Mouse (Mus musculus) heart, postnatal 0 days (tissue): ENCODE results near the gene Rex1bd. TPM values are rescaled to one million over a fixed set of nuclear protein-coding genes. Genes with fewer than 3 reads are reported as not detected.
A peak's percentile ranks its signal among the peaks of the same experiment; 100 is the strongest.

Experiments used
- ATAC-seq: fragments of 200-750 bp; cut with Nextera tagmentation; 2 replicates; pipeline ENCODE4 v1.8.0; 2017; ENCODE audit warnings: low read depth, moderate number of reproducible peaks, moderate library complexity; ENCODE audit not compliant: insufficient read depth
- DNase-seq: peaks from one replicate; pipeline ENCODE4 v3.0.0-alpha.2; 2016; ENCODE audit warnings: low spot score
- H3K27ac ChIP-seq: fragments of 300-500 bp; sonication (generic); 2 replicates; pipeline ENCODE4 v1.5.1; 2014; ENCODE audit warnings: low read depth, mild to moderate bottlenecking
- H3K27me3 ChIP-seq: fragments of 300-500 bp; sonication (generic); 2 replicates; pipeline ENCODE4 v1.6.1; 2014; ENCODE audit warnings: low read length, mixed read lengths; ENCODE audit not compliant: control insufficient read depth, insufficient read depth
- H3K36me3 ChIP-seq: fragments of 300-500 bp; sonication (generic); replicated peaks from 2 replicates; pipeline ENCODE4 v1.6.1; 2014; ENCODE audit warnings: low read length, mixed read lengths; ENCODE audit not compliant: control insufficient read depth, insufficient read depth
- H3K4me1 ChIP-seq: fragments of 300-500 bp; sonication (generic); 2 replicates; pipeline ENCODE4 v1.6.1; 2014; ENCODE audit warnings: antibody characterized with exemption; ENCODE audit not compliant: control insufficient read depth, insufficient read depth
- H3K4me2 ChIP-seq: fragments of 300-500 bp; sonication (generic); 2 replicates; pipeline ENCODE4 v1.6.1; 2014; ENCODE audit warnings: low read depth, mild to moderate bottlenecking, low read length, moderate library complexity
- H3K4me3 ChIP-seq: fragments of 300-500 bp; sonication (generic); 2 replicates; pipeline ENCODE4 v1.5.1; 2014; ENCODE audit warnings: low read depth, low read length
- H3K9ac ChIP-seq: fragments of 300-500 bp; sonication (generic); replicated peaks from 2 replicates; pipeline ENCODE4 v1.6.1; 2014; ENCODE audit warnings: low read depth, low read length, mixed read lengths
- H3K9me3 ChIP-seq: fragments of 300-500 bp; sonication (generic); replicated peaks from 2 replicates; pipeline ENCODE4 v1.6.1; 2016; ENCODE audit warnings: low read length; ENCODE audit not compliant: control insufficient read depth
- CTCF ChIP-seq: IDR thresholded peaks from 2 replicates; pipeline ENCODE4 v1.5.1; 2016; ENCODE audit warnings: antibody characterized with exemption, control low read depth, low read depth
- EP300 ChIP-seq: IDR thresholded peaks from 2 replicates; pipeline ENCODE4 v1.6.1; 2016; ENCODE audit warnings: antibody characterized with exemption, low read depth
- WGBS: fragments of 180-500 bp; shearing (Covaris S2); extraction: QIAGEN DNeasy Blood & Tissue Kit; methylation state at CpG from one replicate; pipeline ENCODE4 v1.1.7; 2014; 5-methylcytosine and 5-hydroxymethylcytosine counted together
- polyA plus RNA-seq: library from polyadenylated mRNA; unstranded; fragments of >200 nt; fragmentation: Nextera tagmentation; extraction: Ambion mirVana; gene quantifications from 2 replicates; pipeline ENCODE4 v1.2.1, GENCODE M21; 2015
- total RNA-seq: library from RNA; depleted of rRNA; stranded (reverse); fragments of >200 nt; gene quantifications from 2 replicates; pipeline ENCODE4 v1.2.3, GENCODE M21; 2014; ENCODE audit warnings: low replicate concordance

The Rex1bd gene
- total and polyA plus RNA-seq, 2 experiments from 2014 or later = 139 to 145 TPM

DNA sequence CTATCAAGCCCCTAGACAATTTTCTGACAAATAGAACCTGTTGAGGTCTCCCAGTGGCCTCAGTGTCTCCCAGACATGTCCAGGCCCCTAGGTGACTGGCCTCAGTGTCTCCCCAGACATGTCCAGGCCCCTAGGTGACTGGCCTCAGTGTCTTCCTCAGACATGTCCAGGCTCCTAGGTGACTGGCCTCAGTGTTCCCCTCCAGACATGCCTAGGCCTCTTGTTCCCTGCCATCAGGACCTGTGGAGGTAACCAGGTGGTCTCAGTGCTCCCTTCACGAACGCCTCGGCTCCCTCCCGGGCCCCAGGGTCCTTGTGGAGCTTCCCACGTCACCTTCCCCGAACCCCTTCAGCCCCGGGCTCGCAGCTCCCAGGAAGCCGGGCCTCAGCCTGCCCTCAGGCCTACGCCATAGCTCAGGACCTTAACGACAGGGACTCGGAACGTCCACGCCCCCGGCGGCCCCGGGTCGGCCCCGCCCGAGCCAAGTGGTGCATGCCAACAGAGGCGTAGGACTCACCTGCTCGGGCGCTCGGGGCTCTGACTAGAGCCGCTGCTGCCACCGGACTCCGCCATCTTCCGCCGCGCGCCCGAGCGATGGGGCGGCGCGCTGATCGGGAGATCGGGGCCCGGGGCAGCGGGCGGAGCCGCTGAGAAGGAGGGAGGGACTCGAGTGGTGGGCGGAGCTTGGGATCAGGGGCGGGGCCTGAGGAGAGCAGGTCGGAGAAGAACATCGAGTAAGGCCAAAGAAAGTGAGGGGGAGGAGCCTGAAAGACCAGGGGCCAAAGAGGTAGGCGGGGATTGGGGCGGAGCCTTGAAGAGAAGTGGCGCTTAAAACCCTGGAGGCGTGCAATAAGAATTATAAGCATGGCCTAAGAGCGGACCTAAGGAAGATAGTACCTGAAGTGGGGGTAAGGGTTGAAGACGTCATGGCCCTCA, 30.0 kb downstream of the Rex1bd start, which contains the start of gene Klhl26:
Gene Klhl26, minus strand, starts transcription at position 636 of the 936 bp plus-strand sequence.
- H3K4me3 ChIP-seq = peak within 1 kb of the TSS; percentile 82
- DNase-seq = peak; percentile 88
- H3K27me3 ChIP-seq = peaks cover 8% of the 10 kb centered on the region; the same call in 1 of the 2 replicates
- under 1% methylated on average over 53 of the region's 53 CpGs for WGBS
- H3K4me1 ChIP-seq = peaks cover 14% of the 10 kb centered on the region
- no peak within 1 kb of the TSS for H3K27ac ChIP-seq
- no peaks in the 10 kb centered on the region for H3K36me3 ChIP-seq
- H3K9ac ChIP-seq = peak within 1 kb of the TSS; percentile 76
- peak; percentile 94 for ATAC-seq
- peak within 1 kb of the TSS; percentile 85 for H3K4me2 ChIP-seq
- no peaks in the 10 kb centered on the region for H3K9me3 ChIP-seq
- no peak for TF ChIP-seq EP300

GRCm38 (mm10) chr8:70471856-70472255, 34.7 kb downstream of the Rex1bd start:
- Histone ChIP-seq H3K36me3 (no peaks in the 10 kb centered on the region), H3K4me1 (peaks cover 44% of the 10 kb centered on the region), H3K27me3 (no peaks in the 10 kb centered on the region), H3K4me3 (no peak overlapping the region), H3K4me2 (no peak overlapping the region), H3K9me3 (no peaks in the 10 kb centered on the region), H3K9ac (no peak overlapping the region), H3K27ac (no peak overlapping the region)
- TF ChIP-seq EP300 = no peak
- no peak for TF ChIP-seq CTCF
- over 99% methylated on average over 7 of the region's 7 CpGs for WGBS
- no peak for ATAC-seq
- no peak for DNase-seq

- Histone ChIP-seq H3K27me3 (no peaks in the 10 kb centered on the region), H3K27ac (no peak overlapping the region), H3K9me3 (no peaks in the 10 kb centered on the region), H3K4me1 (peaks cover 42% of the 10 kb centered on the region), H3K36me3 (no peaks in the 10 kb centered on the region), H3K4me3 (no peak overlapping the region), H3K4me2 (no peak overlapping the region), H3K9ac (no peak overlapping the region)
- DNase-seq (no peak), ATAC-seq (no peak)
- WGBS = 30% methylated on average over 2 of the region's 2 CpGs
- TF ChIP-seq CTCF = no peak
- TF ChIP-seq EP300 = no peak
Measured at GRCm38 (mm10) chr8:70469938-70470337, 36.6 kb downstream of the Rex1bd start.

- ATAC-seq (peak; percentile 59), DNase-seq (no peak)
- H3K9ac ChIP-seq = 0 out of 2 replicates have a peak overlapping the region, but pooled peaks have one; percentile 12
- no peak overlapping the region for H3K4me3 ChIP-seq
- no peaks in the 10 kb centered on the region for H3K36me3 ChIP-seq
- H3K27ac ChIP-seq = peak overlapping the region; percentile 28; the same call in 1 of the 2 replicates
- H3K4me1 ChIP-seq = peaks cover 42% of the 10 kb centered on the region
- no peak overlapping the region for H3K4me2 ChIP-seq
- H3K27me3 ChIP-seq = no peaks in the 10 kb centered on the region
- no peaks in the 10 kb centered on the region for H3K9me3 ChIP-seq
- 27% methylated on average over 10 of the region's 10 CpGs for WGBS
- no peak for TF ChIP-seq CTCF
- TF ChIP-seq EP300 = no peak
Measured at GRCm38 (mm10) chr8:70469295-70469916, 37.1 kb downstream of the Rex1bd start.

GRCm38 (mm10) chr8:70468733-70469132, 37.8 kb downstream of the Rex1bd start:
- ATAC-seq (no peak), DNase-seq (no peak)
- Histone ChIP-seq H3K36me3 (no peaks in the 10 kb centered on the region), H3K4me2 (no peak overlapping the region), H3K9me3 (no peaks in the 10 kb centered on the region), H3K27ac (no peak overlapping the region), H3K9ac (no peak overlapping the region), H3K4me1 (peaks cover 42% of the 10 kb centered on the region), H3K27me3 (no peaks in the 10 kb centered on the region), H3K4me3 (no peak overlapping the region)
- WGBS = 83% methylated on average over 4 of the region's 4 CpGs
- TF ChIP-seq CTCF (no peak), EP300 (no peak)
